Mouse (Mus musculus): ENCODE measurements at regions not wholly inside any gene's neighbourhood (a gene's known extent, or its start where the extent isn't known, plus 50 kb on each side); places are given as distances from the start of the nearest gene placed in this dataset.

DNA sequence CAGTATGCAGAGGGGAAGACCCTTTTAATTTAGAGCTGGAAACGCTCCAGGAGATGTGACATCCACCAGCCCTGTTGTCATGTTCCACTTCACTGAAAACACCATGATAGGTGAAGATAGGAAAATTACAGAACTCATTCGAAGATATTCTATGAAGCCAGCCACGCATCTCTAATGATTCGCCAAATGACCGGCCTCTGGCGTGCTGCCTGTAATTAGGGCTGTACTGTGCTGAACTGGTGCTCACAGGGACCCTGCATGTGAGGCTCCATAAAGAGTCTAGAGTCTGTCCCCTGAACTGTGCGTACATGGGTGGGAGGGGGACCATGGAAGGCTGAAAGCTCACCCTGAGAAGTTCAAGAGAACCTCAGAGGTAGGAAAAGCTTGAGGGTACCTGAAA lies 53.6 kb upstream of the Kazn start:
- no peak overlapping the region for H3K27ac ChIP-seq (ENCODE audit: insufficient read depth, low read depth, low read length)

DNA sequence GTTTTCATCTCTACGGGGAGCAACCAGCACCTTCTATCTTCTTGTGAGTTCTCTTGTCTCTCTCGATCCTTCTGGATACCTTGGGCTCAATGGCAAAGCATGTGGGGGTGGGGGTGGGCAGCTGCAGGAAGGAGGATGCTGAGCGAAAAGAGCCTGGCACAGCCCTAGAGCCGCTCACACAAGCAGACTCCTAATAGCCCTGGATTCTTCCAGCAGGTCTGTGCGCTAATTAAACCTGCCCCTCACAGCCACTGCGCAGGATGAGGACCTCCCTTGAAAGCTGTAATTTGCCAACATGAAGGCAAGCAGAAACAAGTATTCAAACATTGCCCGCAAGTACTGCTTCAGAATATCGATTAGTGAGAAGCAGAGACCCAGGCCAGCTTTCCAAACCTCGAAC lies 53.1 kb upstream of the Kazn start:
- TF ChIP-seq CTCF (IDR thresholded peaks at IDR 0.05; ENCODE audit: low read depth, low read length) (no peak), POLR2A (IDR thresholded peaks at IDR 0.05; ENCODE audit: borderline replicate concordance, low read depth, low read length) (no peak)

More for the DNA sequence above, 53.6 kb upstream of the Kazn start:
- H3K4me1 ChIP-seq (ENCODE audit: control insufficient read depth, insufficient read depth, low read length) = no peaks in the 10 kb centered on the region
- no peak for TF ChIP-seq POLR2A (IDR thresholded peaks at IDR 0.05; ENCODE audit: borderline replicate concordance, low read depth, low read length)
- no peak for TF ChIP-seq CTCF (IDR thresholded peaks at IDR 0.05; ENCODE audit: low read depth, low read length)
- no peak overlapping the region for H3K4me3 ChIP-seq (ENCODE audit: insufficient read depth, low read length)

DNA sequence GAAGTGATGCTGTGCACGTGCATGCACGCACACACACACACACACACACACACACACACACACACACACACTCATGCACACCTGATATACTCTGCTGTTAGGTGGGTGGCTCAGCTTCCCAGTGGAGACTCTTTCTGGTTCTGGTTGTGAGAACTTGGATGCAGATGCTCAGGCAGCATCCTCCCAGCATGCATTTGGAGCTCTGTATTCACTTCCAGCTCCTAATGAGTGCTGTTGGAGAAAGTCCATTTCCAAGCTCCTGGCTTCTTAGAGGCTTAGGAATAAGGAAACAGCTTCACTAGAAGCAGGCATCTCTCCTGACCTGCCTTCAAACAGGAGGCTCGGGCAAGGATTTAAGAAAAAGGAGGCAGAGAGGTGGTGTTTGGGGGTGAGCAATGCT lies 52.2 kb upstream of the Kazn start:
- no peak overlapping the region for H3K4me3 ChIP-seq (ENCODE audit: insufficient read depth, low read length)
- no peak overlapping the region for H3K27ac ChIP-seq (ENCODE audit: insufficient read depth, low read depth, low read length)
- no peaks in the 10 kb centered on the region for H3K4me1 ChIP-seq (ENCODE audit: control insufficient read depth, insufficient read depth, low read length)
- no peak for TF ChIP-seq POLR2A (IDR thresholded peaks at IDR 0.05; ENCODE audit: borderline replicate concordance, low read depth, low read length)
- no peak for TF ChIP-seq CTCF (IDR thresholded peaks at IDR 0.05; ENCODE audit: low read depth, low read length)

More for the DNA sequence above, 53.1 kb upstream of the Kazn start:
- Histone ChIP-seq H3K4me3 (ENCODE audit: insufficient read depth, low read length) (no peak overlapping the region), H3K27ac (ENCODE audit: insufficient read depth, low read depth, low read length) (no peak overlapping the region), H3K4me1 (ENCODE audit: control insufficient read depth, insufficient read depth, low read length) (no peaks in the 10 kb centered on the region)
